Mouse (Mus musculus) cortical plate, adult 2 months (tissue): ENCODE data around the gene Arv1. TPM values are rescaled to one million over a fixed set of nuclear protein-coding genes. Genes with fewer than 3 reads are reported as not detected.
A peak's percentile ranks its signal among the peaks of the same experiment; 100 is the strongest.

ENCODE experiments used
- H3K27ac ChIP-seq: fragments of 200-500 bp; 2 replicates; pipeline ENCODE4 v1.5.1; 2012; ENCODE audit warnings: low read length, control low read depth, inconsistent platforms; ENCODE audit not compliant: insufficient read depth
- H3K4me1 ChIP-seq: fragments of 200-500 bp; 2 replicates; pipeline ENCODE4 v1.6.1; 2011; ENCODE audit warnings: low read length; ENCODE audit not compliant: control insufficient read depth, insufficient read depth
- H3K4me3 ChIP-seq: fragments of 200-500 bp; 2 replicates; pipeline ENCODE4 v1.5.1; 2011; ENCODE audit warnings: mild to moderate bottlenecking, low read length, control low read depth; ENCODE audit not compliant: insufficient read depth
- CTCF ChIP-seq: fragments of 200-500 bp; IDR thresholded peaks from 2 replicates; pipeline ENCODE4 v1.5.1; 2011; ENCODE audit warnings: mild to moderate bottlenecking, control low read depth, low read length; ENCODE audit not compliant: insufficient read depth; ENCODE audit errors: extremely low read depth
- POLR2A ChIP-seq: fragments of 200-500 bp; IDR thresholded peaks from 2 replicates; pipeline ENCODE4 v1.6.1; 2011; ENCODE audit warnings: mild to moderate bottlenecking, low read length, control low read depth; ENCODE audit not compliant: insufficient read depth; ENCODE audit errors: extremely low read depth
- polyA plus RNA-seq: library from polyadenylated mRNA; depleted of rRNA; stranded (reverse); fragments of >200 nt; gene quantifications from 2 replicates; pipeline ENCODE4 v1.2.3, GENCODE M21; 2012; rRNA removed

Gene Arv1
- 18.5 and 21.1 TPM in 2 replicates for polyA plus RNA-seq

DNA sequence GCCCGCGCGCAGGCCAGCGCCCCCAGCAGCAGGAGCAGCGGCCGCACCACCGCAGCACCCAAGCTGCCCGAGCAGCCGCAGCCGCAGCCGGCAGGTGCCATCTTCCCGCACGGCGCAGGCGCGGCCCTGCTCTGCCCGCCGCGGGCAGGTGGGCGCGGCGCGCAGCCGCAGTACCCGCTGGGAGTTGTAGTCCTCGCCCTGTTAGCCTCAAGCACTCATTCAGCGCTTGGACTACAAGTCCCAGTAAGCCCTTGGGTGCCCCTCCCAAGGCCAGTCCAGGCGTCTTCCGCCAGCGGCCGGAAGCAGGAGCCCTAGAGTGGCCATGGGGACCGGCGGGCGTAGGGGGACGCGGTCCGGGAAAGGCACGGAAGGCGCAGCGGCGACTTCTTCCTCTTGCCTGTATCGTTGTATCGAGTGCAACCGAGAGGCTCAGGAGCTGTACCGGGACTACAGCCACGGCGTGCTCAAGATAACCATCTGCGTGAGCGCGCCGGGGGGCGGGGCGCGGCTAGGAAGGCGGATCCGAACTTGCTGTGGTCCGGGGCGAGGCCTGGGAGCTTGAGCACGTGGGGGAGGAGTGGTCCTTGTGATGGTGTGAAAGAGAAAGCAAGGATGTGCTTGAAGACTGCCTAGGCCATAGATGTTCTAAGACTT, at the start of gene Arv1, which contains the start of gene Ttc13:
Arv1 (plus strand) TSS at position 278 of the 654 bp plus-strand sequence.
Ttc13 (minus strand) TSS at position 122 of the 654 bp plus-strand sequence.
- peak within 1 kb of the TSS; percentile 66 for H3K4me3 ChIP-seq
- H3K4me1 ChIP-seq, result peaks cover 9% of the 10 kb centered on the region; the same call in 1 of the 2 replicates
- H3K27ac ChIP-seq, result no peak within 1 kb of the TSS
- TF ChIP-seq CTCF, result no peak
- peak; percentile 60; the same call in 1 of the 2 replicates for TF ChIP-seq POLR2A

- Histone ChIP-seq H3K27ac (no peak overlapping the region), H3K4me1 (peaks cover 3% of the 10 kb centered on the region), H3K4me3 (no peak overlapping the region)
- TF ChIP-seq CTCF (no peak), POLR2A (no peak)
These were observed 49.6 kb upstream of the Arv1 start for GRCm38 (mm10) chr8:124672345-124672744.

- H3K4me3 ChIP-seq, result no peak overlapping the region
- peaks cover 3% of the 10 kb centered on the region for H3K4me1 ChIP-seq
- no peak overlapping the region for H3K27ac ChIP-seq
- TF ChIP-seq POLR2A (no peak), CTCF (no peak)
These were observed 45.3 kb upstream of the Arv1 start for GRCm38 (mm10) chr8:124676661-124677060.

- H3K27ac ChIP-seq, result no peak overlapping the region
- peaks cover 3% of the 10 kb centered on the region for H3K4me1 ChIP-seq
- no peak for TF ChIP-seq CTCF
- no peak for TF ChIP-seq POLR2A
- H3K4me3 ChIP-seq, result no peak overlapping the region
These were observed 44.9 kb upstream of the Arv1 start for GRCm38 (mm10) chr8:124677078-124677477.

GRCm38 (mm10) chr8:124677486-124677885, 44.5 kb upstream of the Arv1 start:
- TF ChIP-seq CTCF (peak; percentile 100), POLR2A (no peak)
- Histone ChIP-seq H3K27ac (no peak overlapping the region), H3K4me1 (peaks cover 3% of the 10 kb centered on the region), H3K4me3 (no peak overlapping the region)

DNA sequence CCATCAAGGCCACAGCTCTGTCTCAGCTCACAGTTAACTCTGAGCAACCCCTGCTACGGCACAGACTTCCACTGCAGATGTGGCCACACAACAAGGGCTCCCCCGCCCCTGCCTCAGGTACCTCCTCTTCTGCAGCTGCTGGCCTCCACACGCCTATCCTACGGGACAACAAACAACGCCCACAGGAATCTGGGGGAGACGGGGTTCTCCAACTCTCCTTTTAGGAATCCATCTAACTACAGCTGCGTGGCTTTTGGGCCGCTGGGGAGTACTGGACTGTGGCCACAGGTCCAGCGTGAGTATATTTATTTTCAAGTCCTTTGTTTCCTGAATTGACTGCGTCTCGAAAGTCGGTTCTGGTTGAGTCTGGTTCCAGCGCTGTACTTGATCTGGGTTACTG, 43.7 kb upstream of the Arv1 start:
- H3K4me1 ChIP-seq, result peaks cover 3% of the 10 kb centered on the region
- no peak for TF ChIP-seq POLR2A
- TF ChIP-seq CTCF, result no peak
- no peak overlapping the region for H3K4me3 ChIP-seq
- no peak overlapping the region for H3K27ac ChIP-seq

- no peak overlapping the region for H3K4me3 ChIP-seq
- TF ChIP-seq CTCF (no peak), POLR2A (no peak)
- peaks cover 3% of the 10 kb centered on the region for H3K4me1 ChIP-seq
- H3K27ac ChIP-seq, result no peak overlapping the region
These were observed 40.7 kb upstream of the Arv1 start for GRCm38 (mm10) chr8:124681077-124681791.

DNA sequence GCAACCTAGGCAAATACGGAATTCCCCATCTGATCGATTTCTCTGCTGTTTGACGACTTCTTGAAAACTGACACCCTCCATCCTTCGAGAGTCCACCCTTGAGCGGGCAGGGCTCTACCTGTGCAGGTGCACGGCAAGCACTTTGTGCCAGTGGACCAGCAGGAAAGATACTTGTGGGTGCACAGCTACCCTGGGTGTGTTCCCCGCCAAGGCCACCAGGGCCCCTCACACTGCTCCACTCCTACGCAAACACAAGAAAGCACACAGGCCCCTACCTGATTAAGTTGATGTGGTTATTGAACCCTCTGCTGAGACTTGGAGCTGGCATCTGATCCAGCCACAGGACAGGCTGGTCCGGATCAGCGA, 40.2 kb upstream of the Arv1 start:
- H3K27ac ChIP-seq, result no peak overlapping the region

DNA sequence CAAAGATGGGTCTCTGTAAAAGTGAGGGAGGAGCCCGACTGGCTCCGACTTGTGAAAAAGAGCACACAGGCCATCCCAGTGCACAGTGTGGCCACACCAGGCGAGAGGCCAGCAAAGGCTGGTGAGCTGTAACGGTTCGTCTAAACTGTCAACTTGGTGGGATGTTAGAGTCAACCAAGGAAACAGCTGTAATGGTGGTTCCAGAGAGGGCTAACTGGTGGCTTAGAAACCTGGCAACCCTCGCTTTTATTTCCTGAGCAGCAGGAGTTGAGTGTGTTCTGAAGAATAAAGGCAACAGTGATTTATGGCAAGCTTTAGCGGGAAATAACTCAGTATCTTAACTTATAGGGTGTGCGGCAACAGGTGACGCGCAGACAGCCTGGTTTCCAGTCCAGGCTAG, 39.7 kb upstream of the Arv1 start:
- Histone ChIP-seq H3K4me1 (no peaks in the 10 kb centered on the region), H3K4me3 (no peak overlapping the region), H3K27ac (no peak overlapping the region)
- TF ChIP-seq POLR2A (no peak), CTCF (no peak)

More for the DNA sequence above, 40.2 kb upstream of the Arv1 start:
- TF ChIP-seq CTCF (no peak), POLR2A (no peak)
- H3K4me3 ChIP-seq, result no peak overlapping the region
- no peaks in the 10 kb centered on the region for H3K4me1 ChIP-seq

GRCm38 (mm10) chr8:124688899-124689298, 33.0 kb upstream of the Arv1 start:
- H3K4me1 ChIP-seq, result no peaks in the 10 kb centered on the region
- H3K4me3 ChIP-seq, result no peak overlapping the region
- no peak overlapping the region for H3K27ac ChIP-seq
- no peak for TF ChIP-seq POLR2A
- no peak for TF ChIP-seq CTCF
